Mouse (Mus musculus) testis, adult 2 months (tissue): ENCODE measurements around the gene Fcho2.
"Not testable (repeated sequence)": the region's sequence is repeated elsewhere in the genome, so short reads cannot be mapped to it uniquely, and the experiment has no call there.

Source experiments
- CTCF ChIP-seq: fragments of 200-500 bp; IDR thresholded peaks from 2 replicates; pipeline ENCODE4 v1.5.1; 2012; ENCODE audit warnings: low read depth, mild to moderate bottlenecking, inconsistent platforms, low read length, moderate library complexity; ENCODE audit not compliant: control insufficient read depth, insufficient read depth, insufficient replicate concordance
- POLR2A ChIP-seq: fragments of 200-500 bp; IDR thresholded peaks from 2 replicates; pipeline ENCODE4 v1.6.1; 2012; ENCODE audit warnings: low read depth, mild to moderate bottlenecking, inconsistent platforms, low read length, moderate library complexity; ENCODE audit not compliant: control insufficient read depth

DNA sequence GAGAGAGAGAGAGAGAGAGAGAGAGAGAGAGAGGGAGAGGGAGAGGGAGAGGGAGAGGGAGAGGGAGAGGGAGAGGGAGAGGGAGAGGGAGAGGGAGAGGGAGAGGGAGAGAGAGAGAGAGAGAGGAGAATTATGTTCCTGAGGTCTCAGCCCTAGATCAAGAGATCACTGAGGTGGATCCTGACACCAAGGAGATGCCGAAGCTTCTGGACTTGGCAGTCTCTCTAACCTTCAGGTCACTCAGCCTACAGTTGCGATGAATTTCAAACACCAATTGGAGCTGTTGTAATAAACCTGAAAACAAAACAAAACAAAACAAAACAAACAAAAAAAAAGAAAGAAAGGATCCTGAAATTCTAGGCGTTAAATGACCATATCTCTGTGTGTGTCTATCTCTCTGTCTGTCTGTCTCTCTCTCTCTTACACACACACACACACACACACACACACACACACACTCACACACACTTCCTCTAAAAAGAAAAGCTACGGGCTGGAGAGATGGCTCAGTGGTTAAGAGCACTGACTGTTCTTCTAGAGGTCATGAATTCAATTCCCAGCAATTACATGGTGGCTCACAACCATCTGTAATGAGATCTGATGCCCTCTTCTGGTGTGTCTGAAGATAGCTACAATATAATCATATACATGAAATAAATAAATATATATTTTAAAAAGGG lies 1.9 kb upstream of the Fcho2 start:
- TF ChIP-seq POLR2A, CTCF: not testable (repeated sequence)
